Mouse (Mus musculus): ENCODE data around the gene Rnf186.

DNA sequence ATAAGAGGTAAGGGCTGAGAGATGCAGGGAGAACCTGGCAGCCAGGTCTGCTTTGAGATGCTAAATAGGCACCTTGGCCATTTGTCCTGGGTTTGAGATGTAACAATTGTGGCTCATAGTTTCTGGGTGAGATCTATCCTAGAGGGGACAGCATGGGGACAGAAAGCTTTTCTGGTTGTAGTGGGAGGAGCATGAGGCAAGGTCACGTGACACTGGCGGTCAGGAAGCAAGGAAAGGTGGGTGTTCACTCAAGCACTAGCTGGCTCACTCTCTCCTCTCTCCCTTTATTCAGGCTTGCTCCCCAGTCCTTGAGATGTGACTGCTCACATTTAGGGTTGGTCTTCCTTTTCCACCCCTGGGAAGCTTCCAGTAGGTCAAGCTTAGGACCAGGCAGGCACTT lies 34.1 kb downstream of the Rnf186 start:
- TF ChIP-seq CTCF (IDR thresholded peaks at IDR 0.05; ENCODE audit: low read depth, low read length) (no peak), POLR2A (IDR thresholded peaks at IDR 0.05; ENCODE audit: borderline replicate concordance, low read depth, low read length) (no peak)
